Mouse (Mus musculus): ENCODE results near the gene Nsmce4a.

- TF ChIP-seq BHLHE40 (IDR thresholded peaks at IDR 0.05; ENCODE audit: low read depth, low read length), result no peak
- no peak for TF ChIP-seq HCFC1 (IDR thresholded peaks at IDR 0.05; ENCODE audit: low read depth, low read length)
- no peak for TF ChIP-seq KAT2A (IDR thresholded peaks at IDR 0.05; ENCODE audit: insufficient replicate concordance, low read length)
- TF ChIP-seq CTCF (conservative IDR thresholded peaks at IDR 0.05 in 1 of 2, IDR thresholded peaks at IDR 0.05 in 1 of 2; ENCODE audit: low read depth in 2 of 2, low read length in 2 of 2), result no peak
- no peak for TF ChIP-seq MAFK (IDR thresholded peaks at IDR 0.05; ENCODE audit: insufficient replicate concordance, low read length)
- no peak for TF ChIP-seq CHD1 (IDR thresholded peaks at IDR 0.05; ENCODE audit: low read depth, low read length)
- no peak for TF ChIP-seq CHD2 (IDR thresholded peaks at IDR 0.05; ENCODE audit: low read length)
- TF ChIP-seq ETS1 (conservative IDR thresholded peaks at IDR 0.05; ENCODE audit: low read depth, low read length), result no peak
- TF ChIP-seq MEF2A (IDR thresholded peaks at IDR 0.05; ENCODE audit: borderline replicate concordance, low read depth, low read length), result no peak
These were observed 32.7 kb downstream of the Nsmce4a start for GRCm38 (mm10) chr7:130540176-130540575.
